Mouse (Mus musculus) liver, embryonic 16.5 days (tissue): Measurements from ENCODE around the gene Adam15. TPM values are rescaled to one million over a fixed set of nuclear protein-coding genes. Genes with fewer than 3 reads are reported as not detected.

ENCODE experiments used
- ATAC-seq: fragments of 200-750 bp; cut with Nextera tagmentation; 2 replicates; pipeline ENCODE4 v1.8.0; 2017; ENCODE audit warnings: low read depth, mild to moderate bottlenecking, moderate number of reproducible peaks, moderate library complexity
- H3K27ac ChIP-seq: fragments of 300-500 bp; sonication (generic); 2 replicates; pipeline ENCODE4 v1.5.1; 2014; ENCODE audit warnings: mild to moderate bottlenecking, low read length
- H3K27me3 ChIP-seq: fragments of 300-500 bp; sonication (generic); 2 replicates; pipeline ENCODE4 v1.6.1; 2014; ENCODE audit warnings: low read depth, low read length, mixed read lengths; ENCODE audit not compliant: control insufficient read depth, insufficient read depth
- H3K36me3 ChIP-seq: fragments of 300-500 bp; sonication (generic); 2 replicates; pipeline ENCODE4 v1.6.1; 2014; ENCODE audit warnings: mild to moderate bottlenecking; ENCODE audit not compliant: control insufficient read depth, insufficient read depth
- H3K4me1 ChIP-seq: fragments of 300-500 bp; sonication (generic); 2 replicates; pipeline ENCODE4 v1.6.1; 2014; ENCODE audit warnings: low read depth, low read length, mixed read lengths; ENCODE audit not compliant: control insufficient read depth
- H3K4me2 ChIP-seq: fragments of 300-500 bp; sonication (generic); 2 replicates; pipeline ENCODE4 v1.6.1; 2014; ENCODE audit warnings: low read depth, low read length, mixed read lengths
- H3K4me3 ChIP-seq: fragments of 300-500 bp; sonication (generic); 2 replicates; pipeline ENCODE4 v1.5.1; 2014; ENCODE audit warnings: low read depth, mild to moderate bottlenecking, low read length
- H3K9ac ChIP-seq: fragments of 300-500 bp; sonication (generic); 2 replicates; pipeline ENCODE4 v1.6.1; 2014; ENCODE audit warnings: low read depth, low read length
- H3K9me3 ChIP-seq: fragments of 300-500 bp; sonication (generic); replicated peaks from 2 replicates; pipeline ENCODE4 v1.6.1; 2016; ENCODE audit warnings: low read length; ENCODE audit not compliant: control insufficient read depth
- WGBS: fragments of 180-500 bp; shearing (Covaris S2); extraction: QIAGEN DNeasy Blood & Tissue Kit; methylation state at CpG from one replicate; pipeline ENCODE4 v1.1.7; 2014; ENCODE audit not compliant: insufficient replicate concordance; 5-methylcytosine and 5-hydroxymethylcytosine counted together
- polyA plus RNA-seq: library from polyadenylated mRNA; unstranded; fragments of >200 nt; fragmentation: Nextera tagmentation; extraction: Ambion mirVana; gene quantifications from 2 replicates; pipeline ENCODE4 v1.2.1, GENCODE M21; 2015

The Adam15 gene
- polyA plus RNA-seq, 1 experiment from 2014 or later: 11.2 TPM

GRCm38 (mm10) chr3:89333053-89333452 is 16.7 kb downstream of the Adam15 start:
- Histone ChIP-seq H3K36me3 (no peaks in the 10 kb centered on the region), H3K9me3 (no peaks in the 10 kb centered on the region), H3K4me1 (peaks cover 5% of the 10 kb centered on the region; the same call in 1 of the 2 replicates), H3K9ac (no peak overlapping the region), H3K27me3 (peaks cover 35% of the 10 kb centered on the region), H3K27ac (no peak overlapping the region), H3K4me3 (no peak overlapping the region), H3K4me2 (no peak overlapping the region)
- ATAC-seq: no peak
- WGBS: 78% methylated on average over 11 of the region's 11 CpGs

- H3K9me3 ChIP-seq: no peaks in the 10 kb centered on the region
- WGBS: 53% methylated on average over 12 of the region's 12 CpGs
- peaks cover 36% of the 10 kb centered on the region for H3K27me3 ChIP-seq
- peaks cover 3% of the 10 kb centered on the region; the same call in 1 of the 2 replicates for H3K4me1 ChIP-seq
- ATAC-seq: no peak
- H3K4me3 ChIP-seq: no peak overlapping the region
- H3K36me3 ChIP-seq: no peaks in the 10 kb centered on the region
- no peak overlapping the region for H3K27ac ChIP-seq
- H3K4me2 ChIP-seq: no peak overlapping the region
- H3K9ac ChIP-seq: no peak overlapping the region
Measured at GRCm38 (mm10) chr3:89332476-89332875, 17.3 kb downstream of the Adam15 start.

- H3K36me3 ChIP-seq: no peaks in the 10 kb centered on the region
- H3K4me3 ChIP-seq: no peak overlapping the region
- H3K27me3 ChIP-seq: peaks cover 37% of the 10 kb centered on the region
- 55% methylated on average over 10 of the region's 10 CpGs for WGBS
- no peak overlapping the region for H3K4me2 ChIP-seq
- no peaks in the 10 kb centered on the region; the same call in 1 of the 2 replicates for H3K4me1 ChIP-seq
- H3K9me3 ChIP-seq: no peaks in the 10 kb centered on the region
- no peak overlapping the region for H3K9ac ChIP-seq
- no peak overlapping the region for H3K27ac ChIP-seq
- ATAC-seq: no peak
Measured at GRCm38 (mm10) chr3:89332013-89332412, 17.8 kb downstream of the Adam15 start.

- H3K27me3 ChIP-seq: peaks cover 39% of the 10 kb centered on the region
- H3K4me3 ChIP-seq: no peak overlapping the region
- H3K9ac ChIP-seq: no peak overlapping the region
- no peak overlapping the region for H3K27ac ChIP-seq
- no peaks in the 10 kb centered on the region for H3K9me3 ChIP-seq
- no peak for ATAC-seq
- no peak overlapping the region for H3K4me2 ChIP-seq
- H3K4me1 ChIP-seq: no peaks in the 10 kb centered on the region; the same call in 1 of the 2 replicates
- 51% methylated on average over 13 of the region's 13 CpGs for WGBS
- no peaks in the 10 kb centered on the region for H3K36me3 ChIP-seq
Measured at GRCm38 (mm10) chr3:89331561-89331960, 18.2 kb downstream of the Adam15 start.

GRCm38 (mm10) chr3:89330948-89331347 is 18.8 kb downstream of the Adam15 start:
- no peak for ATAC-seq
- H3K4me3 ChIP-seq: no peak overlapping the region

GRCm38 (mm10) chr3:89330346-89330745 is 19.4 kb downstream of the Adam15 start:
- Histone ChIP-seq H3K27me3 (peaks cover 36% of the 10 kb centered on the region), H3K4me3 (no peak overlapping the region), H3K4me1 (no peaks in the 10 kb centered on the region; the same call in 1 of the 2 replicates), H3K36me3 (no peaks in the 10 kb centered on the region), H3K9me3 (no peaks in the 10 kb centered on the region), H3K27ac (no peak overlapping the region), H3K9ac (no peak overlapping the region), H3K4me2 (no peak overlapping the region)
- 40% methylated on average over 3 of the region's 3 CpGs for WGBS
- no peak for ATAC-seq

More at GRCm38 (mm10) chr3:89330948-89331347, 18.8 kb downstream of the Adam15 start:
- no peaks in the 10 kb centered on the region; the same call in 1 of the 2 replicates for H3K4me1 ChIP-seq
- no peak overlapping the region for H3K27ac ChIP-seq
- H3K9ac ChIP-seq: no peak overlapping the region
- peaks cover 36% of the 10 kb centered on the region for H3K27me3 ChIP-seq
- H3K36me3 ChIP-seq: no peaks in the 10 kb centered on the region
- H3K9me3 ChIP-seq: no peaks in the 10 kb centered on the region
- 25% methylated on average over 10 of the region's 10 CpGs for WGBS
- H3K4me2 ChIP-seq: no peak overlapping the region

- H3K4me1 ChIP-seq: no peaks in the 10 kb centered on the region; the same call in 1 of the 2 replicates
- no peaks in the 10 kb centered on the region for H3K36me3 ChIP-seq
- no peak overlapping the region for H3K9ac ChIP-seq
- no peaks in the 10 kb centered on the region for H3K9me3 ChIP-seq
- H3K4me3 ChIP-seq: no peak overlapping the region
- H3K27ac ChIP-seq: no peak overlapping the region
- H3K27me3 ChIP-seq: peaks cover 47% of the 10 kb centered on the region
- WGBS: 22% methylated on average over 4 of the region's 4 CpGs
- H3K4me2 ChIP-seq: no peak overlapping the region
- no peak for ATAC-seq
Measured at GRCm38 (mm10) chr3:89328623-89329022, 21.2 kb downstream of the Adam15 start.

GRCm38 (mm10) chr3:89327371-89327870 is 22.4 kb downstream of the Adam15 start:
- Histone ChIP-seq H3K27me3 (peaks cover 59% of the 10 kb centered on the region), H3K4me1 (peaks cover 6% of the 10 kb centered on the region), H3K9me3 (no peaks in the 10 kb centered on the region), H3K36me3 (no peaks in the 10 kb centered on the region), H3K4me3 (no peak overlapping the region), H3K27ac (no peak overlapping the region), H3K4me2 (no peak overlapping the region), H3K9ac (no peak overlapping the region)
- 61% methylated on average over 9 of the region's 9 CpGs for WGBS
- ATAC-seq: no peak

- Histone ChIP-seq H3K36me3 (no peaks in the 10 kb centered on the region), H3K27me3 (peaks cover 66% of the 10 kb centered on the region), H3K9ac (no peak overlapping the region), H3K4me1 (peaks cover 20% of the 10 kb centered on the region), H3K4me3 (no peak overlapping the region), H3K27ac (no peak overlapping the region), H3K9me3 (no peaks in the 10 kb centered on the region), H3K4me2 (no peak overlapping the region)
- 58% methylated on average over 8 of the region's 8 CpGs for WGBS
- ATAC-seq: no peak
Measured at GRCm38 (mm10) chr3:89325882-89326281, 23.9 kb downstream of the Adam15 start.
